Mouse (Mus musculus): Measurements from ENCODE around the gene Tcerg1l.

DNA sequence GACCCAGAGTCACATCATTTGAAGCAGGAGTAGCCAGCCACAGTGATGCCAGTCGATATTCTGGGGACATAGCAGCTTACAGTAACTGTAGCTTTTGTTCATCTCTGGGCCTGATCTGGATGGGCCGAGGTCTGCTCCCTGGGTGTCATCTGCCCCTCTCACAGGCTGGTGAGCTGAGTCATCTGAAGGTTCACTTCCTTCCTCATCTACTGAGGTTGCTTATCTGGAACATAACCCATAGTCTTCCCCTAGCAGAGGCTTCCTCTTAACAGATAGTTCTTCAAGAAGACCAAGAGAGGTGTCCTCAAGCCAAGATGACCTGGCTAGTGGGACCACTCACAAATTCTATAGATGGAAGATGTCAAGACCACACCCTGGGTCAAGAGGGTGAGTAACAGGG lies 192.4 kb downstream of the Tcerg1l start:
- TF ChIP-seq GATA1 (IDR thresholded peaks at IDR 0.05; ENCODE audit: borderline replicate concordance, low read length) (no peak), FLI1 (IDR thresholded peaks at IDR 0.05; ENCODE audit: low read length) (no peak)

Data from megakaryocyte, embryonic 14.5 days (primary cell).